Mouse (Mus musculus): ENCODE data around the gene Ntm.

The Ntm gene

DNA sequence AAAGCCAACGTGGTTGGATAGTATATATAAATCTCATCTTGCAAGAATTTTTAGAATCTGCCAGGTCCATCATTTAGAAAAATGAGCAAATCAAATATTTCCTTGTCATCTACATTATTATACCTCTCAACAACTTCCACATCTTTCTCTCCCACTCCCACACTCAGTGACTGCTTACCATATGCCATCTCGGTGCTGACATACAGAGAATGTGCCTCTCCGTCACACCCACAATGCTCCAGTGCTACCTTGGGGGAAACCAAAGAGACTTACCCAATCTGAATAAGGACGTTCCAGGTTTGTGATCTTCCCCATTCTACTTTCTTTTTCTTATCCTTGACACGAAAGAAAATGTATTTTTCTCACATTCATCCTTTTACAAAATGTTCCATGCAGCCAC, 75.0 kb downstream of the Ntm start:
- in situ Hi-C loops (cut with MseI, MboI), result no loop called here

DNA sequence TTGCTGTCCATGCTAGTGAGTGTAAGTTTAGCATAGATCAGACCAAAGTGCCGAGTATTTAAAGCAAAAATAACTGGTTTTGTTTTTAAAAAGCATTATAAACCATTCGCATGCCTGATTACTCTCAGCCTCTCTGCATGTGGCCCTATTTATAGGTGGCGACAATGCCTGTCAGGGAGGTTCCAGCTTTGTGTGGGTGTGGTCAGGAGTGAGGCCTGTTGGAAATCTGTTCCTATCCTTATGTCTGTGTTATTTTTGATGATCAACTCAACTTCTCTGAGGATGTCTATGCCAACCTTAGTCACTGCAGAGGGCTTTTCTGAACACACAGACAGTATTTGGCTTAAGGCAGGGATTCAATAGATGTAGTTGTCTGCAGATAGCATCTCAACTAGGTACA, 78.9 kb downstream of the Ntm start:
- in situ Hi-C loops (cut with MseI, MboI), result no loop called here

DNA sequence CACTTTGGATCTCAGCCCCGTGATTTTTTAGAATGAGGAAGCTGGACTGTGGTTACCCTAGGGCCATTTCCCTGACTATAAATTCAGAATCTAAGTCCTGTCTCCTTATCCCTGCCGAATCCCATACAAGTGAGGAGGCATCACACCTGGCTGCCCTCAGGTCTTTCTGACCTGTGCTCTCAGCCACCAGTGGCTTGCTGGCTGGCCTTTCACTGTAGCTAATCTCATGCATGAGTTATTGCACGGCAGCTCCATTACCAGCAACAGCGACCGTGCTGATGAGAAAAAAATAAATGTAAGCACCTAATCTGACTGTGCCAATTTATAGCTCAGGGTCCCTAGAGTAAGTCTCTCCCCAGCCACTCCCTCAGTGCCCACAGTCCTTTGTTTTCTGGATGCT, 81.3 kb downstream of the Ntm start:
- in situ Hi-C loops (cut with MseI, MboI), result no loop called here

DNA sequence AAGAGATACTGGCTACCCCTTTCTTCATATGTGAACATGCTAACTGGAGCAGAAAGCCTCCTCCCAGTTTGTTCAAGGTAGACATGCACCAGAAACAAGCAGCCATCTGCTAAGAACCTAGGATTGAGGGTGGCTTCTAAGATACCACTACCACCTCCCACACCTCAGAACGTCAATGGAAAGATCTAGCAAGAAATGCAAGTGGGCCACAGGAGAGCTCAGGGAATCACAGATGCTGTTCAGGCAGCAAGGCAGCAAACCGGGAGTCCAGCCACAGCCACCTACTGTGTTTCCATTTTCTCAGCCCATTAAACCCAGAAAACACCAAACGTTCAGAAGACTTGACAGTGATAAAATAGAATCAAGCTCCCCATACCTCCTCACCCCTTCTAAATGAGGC, 85.4 kb downstream of the Ntm start:
- in situ Hi-C loops (cut with MseI, MboI), result no loop called here

DNA sequence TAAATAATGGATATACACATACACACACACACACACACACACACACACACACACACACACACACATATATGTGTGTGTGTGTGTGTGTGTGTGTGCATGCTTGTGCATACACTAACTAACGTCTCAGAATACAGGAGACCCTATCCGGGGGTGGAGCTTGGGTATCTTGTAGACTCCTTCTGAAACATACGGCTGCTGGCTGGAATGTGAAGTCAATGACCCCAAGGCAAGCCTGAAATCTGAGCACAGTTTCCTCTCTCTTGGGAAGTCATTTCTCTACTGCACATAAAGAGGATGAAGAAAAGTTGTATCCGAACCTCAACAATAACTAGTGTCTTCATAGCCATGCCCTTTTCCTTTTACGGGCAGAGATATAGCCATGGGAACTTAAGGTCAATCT, 95.2 kb downstream of the Ntm start:
- in situ Hi-C loops (cut with MseI, MboI), result no loop called here

DNA sequence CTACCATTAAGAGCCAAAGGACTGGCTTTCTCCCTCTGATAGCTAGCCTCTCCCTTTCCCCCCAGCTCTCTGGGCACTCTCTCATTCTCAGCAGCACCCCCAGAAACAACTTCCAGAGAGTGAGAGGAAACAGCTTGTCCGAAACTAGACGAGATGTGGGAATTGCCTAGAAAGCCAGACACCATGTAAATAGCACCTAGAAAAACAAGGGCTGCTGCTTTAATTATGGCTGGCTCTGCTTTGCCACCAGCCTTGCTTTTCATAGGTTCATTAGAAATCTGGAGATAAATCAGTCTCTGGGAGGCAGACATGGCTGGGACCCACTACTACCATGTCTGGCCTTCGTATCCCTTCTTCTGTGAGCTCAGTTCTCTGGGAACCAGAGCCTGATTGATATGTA, 96.1 kb downstream of the Ntm start:
- in situ Hi-C loops (cut with MseI, MboI), result no loop called here

DNA sequence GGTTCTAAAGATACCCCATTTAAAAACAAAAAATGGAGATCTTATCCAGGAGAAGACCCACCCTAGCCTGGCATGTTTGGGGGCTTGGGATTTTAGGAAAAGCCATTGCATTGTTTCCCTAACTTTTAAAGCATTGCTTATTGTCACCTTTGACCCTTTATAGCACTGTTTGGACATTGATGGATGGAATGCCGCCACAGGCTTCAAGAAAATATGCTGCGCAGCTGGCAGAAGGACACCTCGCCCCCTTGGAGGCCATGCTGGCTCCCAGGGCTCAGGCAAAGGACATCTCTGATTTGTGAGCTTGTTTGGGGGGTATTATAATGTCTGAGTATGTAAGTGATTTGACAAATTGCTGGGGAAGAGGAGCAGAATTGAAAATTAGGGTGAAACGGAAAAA, 96.8 kb downstream of the Ntm start:
- in situ Hi-C loops (cut with MseI, MboI), result no loop called here

DNA sequence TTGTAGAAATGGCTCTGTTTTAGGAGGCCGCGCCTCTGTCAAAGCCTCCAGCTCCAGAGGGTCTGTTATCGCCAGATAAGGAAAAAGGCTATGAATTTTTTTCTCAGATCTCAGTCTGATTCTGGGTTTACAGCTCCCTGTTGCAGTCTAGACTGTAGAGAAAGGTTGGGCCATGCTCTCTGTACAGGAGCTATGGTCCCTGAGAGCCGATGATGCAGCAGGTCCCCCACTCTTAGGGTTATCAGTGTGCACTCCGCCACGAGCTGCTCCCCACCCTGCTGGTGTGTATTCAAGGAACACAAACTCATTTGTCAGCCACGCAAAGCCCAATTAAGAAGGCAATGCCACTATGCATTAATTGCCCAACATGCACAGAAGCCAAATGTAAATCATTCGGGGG, 97.4 kb downstream of the Ntm start:
- in situ Hi-C loops (cut with MseI, MboI), result no loop called here

DNA sequence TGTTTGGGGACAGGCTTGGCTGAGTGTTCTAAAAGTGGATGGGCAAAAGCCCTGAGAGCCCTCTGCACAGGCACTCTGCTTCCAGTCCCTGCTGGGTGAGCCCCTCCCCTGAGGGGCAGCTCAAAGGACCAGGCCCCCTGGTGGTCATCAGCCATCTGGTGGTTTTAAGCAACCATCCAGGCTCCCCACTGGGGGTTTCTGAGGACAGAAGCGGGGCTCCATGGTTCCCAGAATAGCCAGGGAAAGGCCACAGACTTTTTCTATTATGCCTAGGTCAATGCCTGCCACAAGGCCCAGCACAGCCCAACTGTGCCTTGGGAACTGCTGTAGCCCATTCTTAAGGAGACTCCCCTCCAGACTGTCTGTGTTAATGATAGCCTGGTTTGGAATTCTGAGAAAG, 98.1 kb downstream of the Ntm start:
- in situ Hi-C loops (cut with MseI, MboI), result no loop called here

DNA sequence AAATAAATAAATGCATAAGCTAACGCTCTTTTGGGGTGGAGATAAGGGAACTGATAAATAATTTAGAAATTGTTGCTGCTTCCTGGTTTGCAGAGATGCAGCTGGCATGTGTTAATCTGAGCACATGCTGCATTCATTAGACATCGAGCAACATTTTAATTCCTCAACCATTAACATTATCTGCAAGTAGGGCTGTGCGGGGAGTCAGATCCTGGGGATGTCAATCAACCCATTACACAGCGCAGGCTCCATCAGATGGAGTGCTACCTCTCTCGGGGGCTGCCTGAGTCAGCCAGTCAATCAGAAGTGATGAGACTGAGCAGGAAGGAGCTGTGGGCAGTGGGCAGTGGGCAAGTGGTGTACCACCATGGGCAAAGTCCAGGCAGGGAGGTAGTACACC, 100.5 kb downstream of the Ntm start:
- in situ Hi-C loops (cut with MseI, MboI), result no loop called here

DNA sequence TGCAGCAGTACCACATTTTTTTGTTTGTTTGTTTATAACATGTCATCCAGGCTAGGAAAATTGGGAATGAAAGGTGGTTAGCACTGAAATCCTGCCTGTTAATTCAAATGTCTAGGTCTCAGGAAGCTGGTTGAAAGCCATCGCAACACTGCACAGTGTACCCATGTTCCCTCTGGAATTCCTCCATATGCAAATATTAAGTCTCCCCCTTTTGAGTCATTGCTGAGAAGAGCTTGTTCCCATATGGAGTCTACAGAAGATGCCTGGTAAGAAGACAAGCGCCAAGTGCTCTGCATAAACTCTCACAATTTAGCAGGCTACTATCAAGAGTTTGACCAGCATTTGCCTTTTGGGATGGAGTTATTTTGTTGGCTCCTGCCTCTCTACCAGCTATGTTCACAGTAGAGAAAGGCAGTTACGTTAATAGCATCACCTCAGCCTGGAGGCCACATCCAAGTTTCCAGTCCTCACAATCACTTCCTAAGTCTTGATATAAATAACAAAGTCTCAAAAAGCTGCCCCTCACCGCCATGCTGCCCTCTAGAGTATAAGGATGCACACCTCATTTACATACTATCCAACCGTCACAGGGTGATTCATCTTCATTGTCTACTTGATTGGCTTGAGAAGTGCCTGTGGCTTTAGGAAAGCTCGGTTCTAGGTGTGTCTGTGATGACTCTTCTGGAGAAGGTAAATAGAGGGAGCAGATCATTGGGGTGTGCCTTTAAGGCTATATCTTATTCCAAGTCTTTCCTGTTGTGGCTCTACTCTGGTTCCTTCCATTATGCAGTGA, 103.5 kb downstream of the Ntm start:
- in situ Hi-C loops (cut with MseI, MboI), result no loop called here

DNA sequence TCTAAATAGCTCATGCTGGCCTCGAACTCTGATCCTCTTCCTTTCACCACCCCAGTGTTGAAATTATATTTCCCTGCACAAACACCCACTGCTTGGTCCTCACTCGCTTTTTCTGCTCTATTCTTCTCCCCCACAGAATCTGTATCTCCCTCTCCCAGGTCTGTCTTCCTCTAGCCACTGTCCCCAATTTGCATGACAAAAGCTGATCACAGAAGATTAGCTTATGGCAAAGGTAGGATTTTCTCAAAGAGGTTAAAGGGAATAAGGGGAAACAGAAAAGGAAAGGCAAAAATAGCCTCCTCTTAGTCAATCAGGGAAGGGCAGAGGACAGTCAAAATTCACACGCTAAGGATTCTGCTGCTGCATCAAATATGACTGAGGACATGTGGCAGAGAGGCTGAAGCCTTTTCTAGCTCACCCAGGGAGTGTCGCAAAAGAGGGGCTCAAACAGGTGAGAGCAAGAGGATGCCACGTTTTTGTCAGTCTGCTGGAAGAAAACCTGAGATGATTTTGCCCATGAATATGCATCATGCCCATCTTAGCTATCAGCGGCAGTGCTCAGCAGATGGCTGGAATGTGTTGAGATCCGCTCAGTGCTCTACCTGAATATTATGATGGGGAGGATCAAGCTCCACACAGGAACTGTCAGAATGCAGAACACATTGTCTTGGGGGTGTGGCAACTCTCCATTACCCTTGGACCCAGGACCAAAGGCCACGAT, 114.0 kb downstream of the Ntm start:
- in situ Hi-C loops (cut with MseI, MboI), result no loop called here

DNA sequence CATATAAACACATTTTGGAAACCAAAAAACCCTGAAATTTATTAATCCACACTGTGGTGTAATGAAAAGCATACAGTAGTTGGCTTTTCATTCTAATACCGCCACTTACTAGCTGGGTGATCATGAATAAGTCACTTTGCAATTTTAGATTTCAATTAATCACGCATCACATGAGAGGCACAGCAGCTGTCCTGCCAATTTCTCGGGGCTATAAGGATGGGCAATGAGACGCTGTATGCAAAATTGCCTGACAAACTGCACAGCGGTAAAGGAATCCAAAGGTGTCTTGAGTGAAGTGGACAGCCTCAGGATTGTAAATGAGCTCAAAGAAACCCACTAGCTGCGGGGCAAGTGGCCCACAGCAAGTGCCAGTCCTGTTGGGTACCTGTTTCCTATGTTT, 125.6 kb downstream of the Ntm start:
- in situ Hi-C loops (cut with MseI, MboI), result no loop called here

DNA sequence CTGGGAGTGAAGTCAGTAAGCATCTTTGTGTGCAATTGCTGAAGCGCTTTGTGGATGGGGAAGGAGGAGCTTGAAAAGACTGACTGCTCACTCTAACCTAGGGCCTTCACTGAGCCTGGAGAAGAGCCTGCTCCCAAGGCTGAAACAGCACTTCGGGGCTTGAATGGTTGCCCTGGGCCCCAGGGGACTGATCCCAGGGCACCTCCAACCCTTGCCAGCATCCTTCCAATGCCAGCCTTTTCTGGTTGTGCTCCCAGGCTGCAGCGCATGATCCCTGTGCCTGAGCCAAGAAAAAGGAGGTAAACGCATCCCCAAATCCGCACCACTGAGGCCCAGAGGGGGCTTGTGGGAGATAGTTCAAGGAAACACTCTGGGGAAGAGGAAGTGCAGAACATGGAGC, 128.0 kb downstream of the Ntm start:
- in situ Hi-C loops (cut with MseI, MboI), result no loop called here

DNA sequence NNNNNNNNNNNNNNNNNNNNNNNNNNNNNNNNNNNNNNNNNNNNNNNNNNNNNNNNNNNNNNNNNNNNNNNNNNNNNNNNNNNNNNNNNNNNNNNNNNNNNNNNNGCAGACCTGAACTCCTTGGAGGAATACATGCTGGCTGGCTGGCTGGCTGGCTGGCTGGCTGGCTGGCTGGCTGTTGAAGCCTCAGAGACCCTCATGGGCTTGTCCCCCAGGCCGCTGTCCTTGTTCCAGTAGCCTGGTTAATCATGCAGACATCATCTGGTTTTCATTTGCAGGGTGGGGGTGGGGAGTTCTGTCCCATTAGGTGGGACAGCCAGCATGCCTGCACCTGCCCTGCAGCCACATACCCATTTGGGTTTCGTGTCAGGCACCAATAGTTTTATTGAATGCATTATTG, 129.2 kb downstream of the Ntm start:
- in situ Hi-C loops (cut with MseI, MboI), result no loop called here

DNA sequence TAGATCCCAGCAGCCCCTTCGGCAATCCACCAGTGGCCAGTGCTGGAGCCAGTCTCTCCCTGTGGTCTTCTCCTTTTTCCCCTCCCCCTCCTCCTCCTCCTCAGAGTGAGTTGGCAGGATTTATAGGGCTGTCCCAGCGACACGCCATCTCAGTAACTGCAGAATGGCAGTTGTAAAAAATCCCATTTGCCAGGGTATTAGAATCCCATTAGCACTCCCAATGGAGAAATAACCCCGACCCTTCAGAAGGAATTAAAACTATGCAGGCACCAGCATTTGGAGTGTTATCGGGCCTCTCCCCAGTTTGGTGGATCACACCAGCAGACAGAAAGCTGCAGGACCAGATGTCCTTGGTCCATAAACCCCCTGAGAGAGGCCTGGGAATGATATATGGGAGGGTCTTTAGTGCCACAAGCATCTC, 135.7 kb downstream of the Ntm start:
- in situ Hi-C loops (cut with MseI, MboI), result no loop called here

DNA sequence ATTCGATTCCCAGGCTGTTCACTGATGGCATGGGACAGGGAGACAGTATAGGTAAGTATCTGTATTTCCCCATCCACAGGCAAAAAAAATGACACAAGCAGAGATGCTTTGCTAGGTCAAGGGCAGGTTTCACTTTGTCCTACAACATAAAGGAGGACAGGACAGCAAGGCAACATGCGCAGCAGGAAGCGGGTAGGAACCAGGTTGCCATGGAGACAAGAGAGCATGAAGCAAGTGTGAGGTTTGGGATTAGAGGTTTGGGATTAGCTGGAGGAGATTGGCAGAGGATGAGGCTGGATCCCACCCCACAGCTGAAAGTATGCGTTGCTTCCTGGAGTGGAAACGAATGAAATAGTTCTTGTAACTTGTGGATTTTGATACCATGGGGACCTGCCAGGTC, 137.7 kb downstream of the Ntm start:
- in situ Hi-C loops (cut with MseI, MboI), result no loop called here

DNA sequence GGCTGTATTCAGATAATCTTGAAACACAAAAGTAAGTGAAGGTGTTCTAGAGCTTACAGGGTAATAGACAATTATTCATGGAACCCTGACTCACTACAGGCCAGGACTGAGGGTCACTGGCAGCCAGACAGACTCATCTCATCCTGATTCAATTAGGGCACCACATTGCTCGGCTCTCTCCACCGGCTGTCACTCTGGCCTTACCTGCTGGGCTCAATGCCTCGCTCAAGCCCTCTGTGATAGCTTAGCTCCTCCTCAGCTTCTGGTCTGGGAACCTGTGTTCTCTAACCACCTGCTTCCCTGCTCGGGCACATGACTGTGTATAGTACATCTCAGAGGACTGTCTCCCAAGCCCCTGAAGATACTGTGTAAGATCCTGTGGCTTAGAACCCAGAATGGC, 139.2 kb downstream of the Ntm start:
- in situ Hi-C loops (cut with MseI, MboI), result no loop called here

DNA sequence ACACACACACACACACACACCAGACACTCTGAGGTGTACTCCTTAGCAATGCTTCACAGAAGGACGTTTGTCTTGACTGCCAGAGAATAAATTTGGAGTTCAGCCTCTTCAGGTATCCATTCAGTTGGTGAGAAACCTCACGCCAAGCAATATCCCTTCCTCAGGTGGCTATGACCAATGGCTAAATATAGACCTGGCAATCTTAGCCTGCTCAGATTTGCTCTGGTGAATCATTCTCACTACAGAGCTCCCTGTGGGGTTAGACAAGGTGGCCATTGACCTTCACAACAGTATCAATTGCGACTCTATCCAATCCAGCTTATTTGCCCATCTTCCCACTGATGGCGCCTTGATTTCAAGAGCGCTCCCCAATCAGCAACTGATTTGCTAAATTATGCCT, 150.3 kb downstream of the Ntm start:
- in situ Hi-C loops (cut with MseI, MboI), result no loop called here

DNA sequence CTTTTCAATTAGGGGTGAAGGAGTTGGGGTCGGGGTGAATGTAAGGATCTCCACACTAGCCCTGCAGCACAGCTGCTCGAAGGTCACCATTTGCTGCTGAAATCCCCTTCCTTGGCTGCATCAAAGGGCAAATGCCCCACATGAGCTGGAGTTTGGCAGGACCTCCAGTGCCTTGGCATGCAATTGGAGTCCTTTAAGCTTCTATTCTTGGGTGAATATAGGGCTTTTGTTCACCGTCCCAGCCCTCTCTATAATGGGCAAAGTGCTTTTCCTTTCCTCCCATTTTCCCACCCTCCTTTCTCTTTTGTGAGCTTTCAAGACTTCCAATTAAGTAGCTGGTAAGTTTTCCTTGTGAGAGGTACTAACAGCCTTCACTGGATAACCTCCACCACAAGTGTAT, 156.2 kb downstream of the Ntm start:
- in situ Hi-C loops (cut with MseI, MboI), result no loop called here

DNA sequence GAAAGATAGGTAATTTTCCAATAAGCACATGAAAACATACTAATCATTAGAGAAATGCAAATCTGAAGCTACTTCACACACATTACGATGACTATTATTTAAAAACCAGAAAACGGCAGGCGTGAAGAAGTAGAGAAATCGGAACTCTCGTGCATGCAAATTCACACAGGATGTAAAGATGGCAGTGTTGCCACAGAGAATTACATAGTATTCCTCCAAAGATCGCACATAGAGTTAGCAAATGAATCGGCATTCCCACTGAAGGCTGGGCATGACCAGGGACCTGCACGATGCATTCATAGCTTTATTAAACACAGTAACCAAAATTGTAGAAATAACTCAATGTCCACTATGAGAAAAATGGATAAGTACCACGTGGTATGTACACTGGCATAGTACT, 158.5 kb downstream of the Ntm start:
- in situ Hi-C loops (cut with MseI, MboI), result no loop called here

DNA sequence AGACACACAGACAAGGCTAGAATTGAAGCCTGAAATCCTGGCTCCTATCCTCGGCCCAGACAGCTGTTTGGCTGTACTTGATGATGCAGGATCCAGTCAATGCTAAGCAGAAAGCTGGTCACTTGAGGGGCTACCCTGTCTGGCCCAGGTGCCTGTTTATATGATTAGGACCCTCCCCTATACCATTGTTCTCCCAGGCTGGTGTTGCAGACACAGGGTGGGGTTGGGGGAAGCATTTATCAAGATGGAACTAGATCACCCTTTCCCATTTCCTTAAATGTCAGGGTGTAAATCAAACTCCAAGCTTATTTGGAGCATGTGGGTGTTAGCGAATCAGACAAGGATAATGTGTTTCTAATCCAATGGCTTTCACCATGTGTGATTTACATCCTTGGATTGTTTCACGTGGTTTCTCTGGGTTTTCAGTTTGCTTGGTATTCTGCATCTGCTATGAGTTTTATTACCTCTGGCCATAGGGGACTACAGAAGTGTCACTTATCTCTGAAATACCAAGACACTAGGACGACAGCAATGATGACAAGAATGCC, 159.1 kb downstream of the Ntm start:
- in situ Hi-C loops (cut with MseI, MboI), result no loop called here
